Mouse (Mus musculus): Measurements from ENCODE around the gene Nedd4.
A peak's percentile ranks its signal among the peaks of the same experiment; 100 is the strongest.

The Nedd4 gene

GRCm38 (mm10) chr9:72724491-72725221 lies 62.5 kb downstream of the Nedd4 start:
- DNase-seq, result no peak

- DNase-seq, result peak; percentile 54
These were observed 71.8 kb downstream of the Nedd4 start for GRCm38 (mm10) chr9:72733966-72734365.

- DNase-seq, result peak; percentile 73
These were observed 73.8 kb downstream of the Nedd4 start for GRCm38 (mm10) chr9:72735822-72736410.

DNA sequence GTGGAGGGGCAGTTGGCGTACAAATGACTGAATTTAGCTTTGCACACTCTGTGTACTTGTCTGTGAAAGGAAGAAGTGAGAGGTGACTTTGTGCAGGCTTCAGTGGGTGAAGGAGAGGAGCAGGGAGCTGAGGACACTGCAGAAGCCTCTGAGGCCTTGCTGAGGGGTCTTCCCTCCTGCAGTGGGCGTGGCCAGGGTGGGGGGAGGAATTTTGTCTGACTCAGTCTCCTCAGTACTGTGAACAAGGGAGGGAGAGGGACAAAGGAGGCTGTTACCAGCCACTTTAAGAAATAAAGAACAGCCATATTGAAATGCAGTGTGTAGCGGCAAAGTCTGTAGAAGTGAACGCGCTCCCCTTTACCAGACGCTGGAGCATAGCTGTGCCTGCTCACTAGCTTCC lies 79.1 kb downstream of the Nedd4 start:
- DNase-seq, result no peak

DNA sequence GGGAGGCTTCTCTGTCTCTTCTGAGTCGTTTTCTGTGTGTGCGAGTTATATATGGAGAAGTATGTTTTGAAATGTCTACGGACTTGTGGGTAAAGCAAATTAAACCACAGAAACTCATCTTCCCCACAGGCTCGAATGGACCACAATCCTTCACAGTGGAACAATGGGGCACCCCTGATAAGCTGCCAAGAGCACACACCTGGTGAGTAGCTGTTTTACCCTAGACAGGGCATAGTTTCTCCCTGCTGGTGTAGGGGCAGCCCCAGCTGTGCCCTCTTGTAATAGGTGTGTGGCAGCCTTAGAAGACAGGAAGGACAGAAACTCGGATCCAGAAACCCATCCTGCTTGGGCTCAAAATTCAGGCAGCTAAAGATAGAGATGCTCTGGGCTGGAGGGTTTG lies 84.1 kb downstream of the Nedd4 start:
- DNase-seq, result no peak

DNA sequence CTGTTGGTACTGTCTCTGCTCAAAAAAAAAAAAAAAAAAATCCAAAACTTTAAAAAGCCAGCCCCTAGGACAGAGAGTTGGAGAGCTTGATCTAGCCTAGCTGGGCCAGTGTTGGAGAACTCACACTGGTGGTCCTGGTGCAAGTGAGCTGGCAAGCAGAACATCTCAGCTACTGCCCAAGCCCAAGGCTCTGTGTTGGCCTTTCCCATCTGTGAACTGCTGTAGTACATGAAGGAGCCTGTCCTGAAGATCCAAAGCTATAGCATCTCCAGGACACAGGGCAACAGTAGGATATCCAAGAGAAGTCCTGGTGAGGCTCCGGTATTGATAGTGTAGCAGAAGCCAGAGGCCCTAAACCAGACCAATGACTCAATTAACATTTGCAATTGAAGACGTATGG lies 88.1 kb downstream of the Nedd4 start:
- DNase-seq, result no peak

DNA sequence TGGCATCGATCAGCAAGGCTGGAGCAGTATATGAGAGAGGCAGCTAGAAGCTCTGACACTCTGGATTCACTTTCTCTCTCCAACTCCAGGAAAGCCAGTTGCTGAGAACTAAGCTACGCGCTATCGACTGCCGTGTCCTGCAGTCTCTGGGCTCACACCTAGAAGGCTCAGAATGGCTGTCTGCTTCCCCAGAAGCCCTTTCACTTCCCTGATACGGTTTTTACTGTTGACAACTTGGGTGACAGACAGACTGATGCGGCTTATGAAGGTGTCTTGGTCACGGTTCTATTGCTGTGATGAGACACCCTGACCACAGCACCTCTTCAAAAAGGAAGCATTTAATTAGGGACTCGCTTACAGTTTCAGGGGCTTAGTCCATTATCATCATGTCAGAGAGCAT lies 90.5 kb downstream of the Nedd4 start:
- no peak for DNase-seq

GRCm38 (mm10) chr9:72753741-72754140 lies 91.6 kb downstream of the Nedd4 start:
- no peak for DNase-seq

DNA sequence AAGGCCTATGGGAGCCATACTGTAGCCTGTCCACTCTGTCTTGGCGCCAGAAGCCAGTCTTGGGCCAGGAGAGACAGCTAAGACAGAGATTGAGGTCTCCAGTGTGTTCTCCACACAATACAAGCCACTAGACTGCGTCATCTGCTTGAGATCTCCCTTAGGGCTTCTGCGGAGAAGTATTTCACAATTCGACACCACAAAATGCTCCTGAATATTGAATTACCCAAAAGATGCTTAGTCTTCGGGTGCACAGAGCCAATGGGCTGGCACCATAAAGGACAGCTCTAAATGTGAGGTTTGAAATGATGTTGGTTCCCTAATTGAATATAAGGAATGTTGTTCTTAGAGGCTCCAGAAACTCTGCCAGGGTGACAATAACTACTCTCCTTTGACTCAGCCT lies 95.0 kb downstream of the Nedd4 start:
- no peak for DNase-seq

- no peak for DNase-seq
These were observed 96.6 kb downstream of the Nedd4 start for GRCm38 (mm10) chr9:72758705-72759131.

DNA sequence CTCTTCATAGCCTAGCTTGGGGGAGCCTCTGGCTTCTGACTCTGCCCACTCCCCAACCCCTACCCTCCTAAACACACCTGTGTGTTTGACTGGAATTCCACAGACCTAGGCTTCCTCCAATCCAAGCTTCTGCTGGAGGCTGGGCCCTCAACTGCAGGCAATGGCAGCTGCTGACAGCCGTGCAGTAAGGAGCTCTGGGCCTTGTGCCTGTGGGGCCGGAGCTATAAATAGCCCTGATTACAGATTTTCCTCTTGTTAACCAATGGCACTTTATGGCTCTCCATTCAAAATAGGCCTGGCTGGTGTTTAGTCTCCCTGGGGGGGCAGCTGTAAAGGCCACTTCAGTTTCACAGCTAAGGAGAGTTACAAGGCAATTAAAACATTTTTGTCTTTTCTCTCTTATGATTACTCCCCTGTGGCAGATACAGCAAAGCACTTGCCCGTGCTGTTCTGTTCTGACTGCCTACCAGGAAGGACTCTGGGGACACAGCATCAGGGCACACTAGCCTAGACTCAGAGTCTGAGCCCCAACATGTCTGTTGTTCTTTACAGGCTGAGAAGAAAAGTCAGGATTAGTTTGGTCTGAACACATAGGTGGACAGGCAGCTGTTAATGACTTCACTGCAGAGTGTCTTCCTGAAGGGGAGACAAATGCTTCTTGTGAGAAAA lies 101.0 kb downstream of the Nedd4 start:
- DNase-seq, result no peak

- peak; percentile 91 for DNase-seq
These were observed 104.7 kb downstream of the Nedd4 start for GRCm38 (mm10) chr9:72766789-72767349.

GRCm38 (mm10) chr9:72775022-72775421 lies 112.9 kb downstream of the Nedd4 start:
- no peak for DNase-seq

GRCm38 (mm10) chr9:72779004-72779403 lies 116.9 kb downstream of the Nedd4 start:
- DNase-seq, result no peak

- DNase-seq, result no peak
These were observed 117.6 kb downstream of the Nedd4 start for GRCm38 (mm10) chr9:72779733-72780132.

DNA sequence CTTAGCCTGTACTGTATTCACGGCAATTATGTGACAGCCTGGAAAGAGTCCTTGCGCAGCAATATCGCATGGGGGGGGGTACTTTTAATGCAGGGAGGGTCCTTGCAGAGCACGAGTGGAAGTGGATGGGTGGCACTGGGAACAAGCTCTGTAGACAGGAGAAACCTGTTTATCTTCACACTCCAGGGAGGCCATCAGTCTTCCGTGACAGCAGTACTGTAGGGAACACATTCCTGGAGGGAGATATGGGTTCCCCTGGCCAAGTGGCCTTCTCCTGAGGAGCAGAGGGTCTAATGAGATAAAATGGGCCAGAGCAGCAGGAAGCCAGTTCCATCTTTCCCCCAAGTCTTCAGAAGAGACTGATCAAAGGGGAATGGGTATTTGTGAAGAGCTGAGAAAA lies 118.5 kb downstream of the Nedd4 start:
- DNase-seq, result no peak

DNA sequence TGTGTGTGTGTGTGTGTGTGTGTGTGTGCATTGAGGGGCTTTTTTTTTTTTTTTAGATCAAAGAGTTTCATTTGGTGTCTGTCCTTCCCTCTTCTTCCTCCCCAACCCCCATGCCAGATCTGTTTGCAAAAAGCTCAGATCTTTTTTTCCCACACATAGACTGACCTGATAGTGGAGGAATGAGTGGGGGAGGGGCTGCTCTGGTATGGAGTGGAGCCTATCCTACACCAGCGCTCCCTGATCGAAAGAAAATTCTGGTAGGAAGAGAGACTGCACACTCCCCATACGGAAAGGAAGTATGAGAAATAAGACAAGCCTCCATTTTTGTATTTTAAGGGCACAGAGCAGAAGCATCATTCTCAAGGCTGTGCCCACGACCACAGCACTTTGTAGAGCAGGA lies 119.3 kb downstream of the Nedd4 start:
- no peak for DNase-seq

- no peak for DNase-seq
These were observed 120.0 kb downstream of the Nedd4 start for GRCm38 (mm10) chr9:72782121-72782520.

- DNase-seq, result no peak
These were observed 125.6 kb downstream of the Nedd4 start for GRCm38 (mm10) chr9:72787732-72788131.

- no peak for DNase-seq
These were observed 128.5 kb downstream of the Nedd4 start for GRCm38 (mm10) chr9:72790530-72791212.

GRCm38 (mm10) chr9:72791213-72791582 lies 129.1 kb downstream of the Nedd4 start:
- no peak for DNase-seq

DNA sequence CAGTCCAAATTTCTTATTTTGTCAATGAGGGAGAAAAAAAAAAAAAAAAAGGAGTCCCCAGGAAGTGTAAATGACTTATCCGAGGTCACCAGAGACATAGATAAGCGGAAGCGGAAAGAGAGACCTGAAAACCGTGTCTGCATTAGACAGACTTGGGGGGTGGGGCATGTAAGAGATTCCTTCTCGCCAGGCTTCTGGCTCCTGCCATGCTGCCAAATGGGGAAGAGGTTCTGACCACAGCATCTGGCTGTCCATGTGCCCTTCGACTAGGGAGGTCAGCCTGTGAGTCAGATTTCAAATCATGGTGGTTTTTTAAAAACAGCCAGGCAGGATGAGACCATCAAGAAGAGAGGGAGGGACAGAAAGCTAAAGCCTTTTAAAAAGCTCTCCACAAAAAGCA lies 129.5 kb downstream of the Nedd4 start:
- no peak for DNase-seq

DNA sequence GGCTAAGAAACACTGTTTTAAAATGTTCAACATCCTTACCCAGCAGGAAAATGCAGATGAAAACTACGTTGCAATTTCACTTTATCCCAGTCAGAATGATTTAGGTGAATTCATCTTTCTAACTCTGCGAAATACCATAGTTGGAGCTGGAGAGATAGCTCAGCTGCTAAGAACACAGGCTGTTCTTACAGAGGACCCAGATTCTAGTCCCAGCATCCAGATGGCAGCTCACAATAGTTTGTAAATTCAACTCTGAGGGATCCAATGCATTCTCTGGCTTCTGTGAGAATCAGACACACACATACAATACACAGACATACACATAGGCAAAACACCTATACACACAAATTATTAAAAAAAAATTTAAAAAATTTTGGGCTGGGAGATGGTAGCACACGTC lies 133.1 kb downstream of the Nedd4 start:
- no peak for DNase-seq
